Mouse (Mus musculus): Measurements from ENCODE around the gene Hspg2.

Gene Hspg2

GRCm38 (mm10) chr4:137461981-137462690, 6.4 kb upstream of the Hspg2 start:
- DNase-seq: no peak

- DNase-seq: peak; percentile 62
Observed at GRCm38 (mm10) chr4:137465125-137465787, 3.3 kb upstream of the Hspg2 start.

GRCm38 (mm10) chr4:137466991-137467390, 1.6 kb upstream of the Hspg2 start:
- DNase-seq: no peak

GRCm38 (mm10) chr4:137467525-137467924, 1.0 kb upstream of the Hspg2 start:
- no peak for DNase-seq

- peak; percentile 61 for DNase-seq
Observed at GRCm38 (mm10) chr4:137469081-137469844, 694 bp downstream of the Hspg2 start.

- no peak for DNase-seq
Observed at GRCm38 (mm10) chr4:137469845-137470692, 1.5 kb downstream of the Hspg2 start.

- DNase-seq: peak; percentile 54
Observed at GRCm38 (mm10) chr4:137470701-137471317, 2.2 kb downstream of the Hspg2 start.

GRCm38 (mm10) chr4:137471326-137471725, 2.8 kb downstream of the Hspg2 start:
- DNase-seq: no peak

- DNase-seq: no peak
Observed at GRCm38 (mm10) chr4:137473240-137473639, 4.7 kb downstream of the Hspg2 start.

GRCm38 (mm10) chr4:137473701-137474388, 5.3 kb downstream of the Hspg2 start:
- DNase-seq: peak; percentile 60

- no peak for DNase-seq
Observed at GRCm38 (mm10) chr4:137474694-137475093, 6.1 kb downstream of the Hspg2 start.

GRCm38 (mm10) chr4:137475271-137476050, 6.9 kb downstream of the Hspg2 start:
- DNase-seq: no peak

GRCm38 (mm10) chr4:137476065-137476760, 7.6 kb downstream of the Hspg2 start:
- peak; percentile 78 for DNase-seq

GRCm38 (mm10) chr4:137476761-137477237, 8.2 kb downstream of the Hspg2 start:
- peak; percentile 73 for DNase-seq

- DNase-seq: no peak
Observed at GRCm38 (mm10) chr4:137477611-137478010, 9.0 kb downstream of the Hspg2 start.

- DNase-seq: peak; percentile 53
Observed at GRCm38 (mm10) chr4:137478306-137478705, 9.7 kb downstream of the Hspg2 start.

GRCm38 (mm10) chr4:137479757-137480156, 11.2 kb downstream of the Hspg2 start:
- DNase-seq: peak; percentile 89

- DNase-seq: peak; percentile 79
Observed at GRCm38 (mm10) chr4:137480191-137480992, 11.8 kb downstream of the Hspg2 start.

GRCm38 (mm10) chr4:137480993-137481340, 12.4 kb downstream of the Hspg2 start:
- DNase-seq: no peak
